Mouse (Mus musculus): ENCODE measurements around the gene Kirrel3. TPM values are rescaled to one million over a fixed set of nuclear protein-coding genes. Genes with fewer than 3 reads are reported as not detected.

Gene Kirrel3
- polyA plus RNA-seq, 1 experiment from 2014 or later: 0.60 TPM

- no peak for TF ChIP-seq CTCF (IDR thresholded peaks at IDR 0.05; ENCODE audit: low read depth)
- no peaks in the 10 kb centered on the region for H3K9me3 ChIP-seq (ENCODE audit: control insufficient read depth)
- no peaks in the 10 kb centered on the region for H3K36me3 ChIP-seq (ENCODE audit: control insufficient read depth, insufficient read depth)
- H3K4me1 ChIP-seq (replicated peaks; ENCODE audit: control insufficient read depth, insufficient read depth, low read length): no peaks in the 10 kb centered on the region
- H3K9ac ChIP-seq (ENCODE audit: low read depth, low read length): no peak overlapping the region
- H3K27ac ChIP-seq (ENCODE audit: low read depth, low read length): no peak overlapping the region
- 79% methylated on average over 1 of the region's 1 CpGs for WGBS
- no peak overlapping the region for H3K4me2 ChIP-seq (replicated peaks; ENCODE audit: low read depth)
- ATAC-seq: no peak
- no peak overlapping the region for H3K4me3 ChIP-seq (ENCODE audit: low read depth, low read length)
- no peaks in the 10 kb centered on the region for H3K27me3 ChIP-seq (replicated peaks; ENCODE audit: control insufficient read depth, insufficient read depth, low read length)
These were observed 444.7 kb downstream of the Kirrel3 start for GRCm38 (mm10) chr9:34930371-34930770.

GRCm38 (mm10) chr9:34938140-34938539, 452.4 kb downstream of the Kirrel3 start:
- ATAC-seq: no peak
- no peaks in the 10 kb centered on the region for H3K36me3 ChIP-seq (ENCODE audit: control insufficient read depth, insufficient read depth)
- H3K27me3 ChIP-seq (replicated peaks; ENCODE audit: control insufficient read depth, insufficient read depth, low read length): no peaks in the 10 kb centered on the region
- no peak overlapping the region for H3K4me3 ChIP-seq (ENCODE audit: low read depth, low read length)
- no peak for TF ChIP-seq CTCF (IDR thresholded peaks at IDR 0.05; ENCODE audit: low read depth)
- no peak overlapping the region for H3K27ac ChIP-seq (ENCODE audit: low read depth, low read length)
- H3K4me2 ChIP-seq (replicated peaks; ENCODE audit: low read depth): no peak overlapping the region
- 84% methylated on average over 5 of the region's 5 CpGs for WGBS
- no peaks in the 10 kb centered on the region for H3K9me3 ChIP-seq (ENCODE audit: control insufficient read depth)
- no peaks in the 10 kb centered on the region for H3K4me1 ChIP-seq (replicated peaks; ENCODE audit: control insufficient read depth, insufficient read depth, low read length)
- no peak overlapping the region for H3K9ac ChIP-seq (ENCODE audit: low read depth, low read length)

DNA sequence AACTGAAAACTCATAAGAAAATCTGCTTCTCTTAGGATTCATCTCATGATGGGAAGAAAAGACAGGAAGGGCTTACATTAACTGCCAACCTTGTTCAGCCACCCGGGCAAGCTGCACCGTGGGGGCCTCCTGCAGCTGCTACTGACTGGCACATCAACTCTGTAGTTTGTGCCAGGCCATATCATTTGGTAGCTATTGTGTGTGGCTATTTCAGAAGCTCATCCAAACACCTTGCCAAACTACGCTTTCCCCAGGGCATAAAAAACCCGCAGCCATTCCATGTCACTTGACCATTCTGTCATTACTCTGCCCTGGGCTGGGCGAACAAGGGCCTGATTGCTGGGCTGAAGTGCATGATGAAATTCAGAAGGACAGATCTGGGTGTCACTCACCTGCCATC, 453.9 kb downstream of the Kirrel3 start:
- no peak overlapping the region for H3K27ac ChIP-seq (ENCODE audit: low read depth, low read length)
- no peaks in the 10 kb centered on the region for H3K4me1 ChIP-seq (replicated peaks; ENCODE audit: control insufficient read depth, insufficient read depth, low read length)
- H3K9me3 ChIP-seq (ENCODE audit: control insufficient read depth): no peaks in the 10 kb centered on the region
- WGBS: 94% methylated on average over 5 of the region's 5 CpGs
- TF ChIP-seq CTCF (IDR thresholded peaks at IDR 0.05; ENCODE audit: low read depth): no peak
- H3K27me3 ChIP-seq (replicated peaks; ENCODE audit: control insufficient read depth, insufficient read depth, low read length): no peaks in the 10 kb centered on the region
- H3K36me3 ChIP-seq (ENCODE audit: control insufficient read depth, insufficient read depth): no peaks in the 10 kb centered on the region
- H3K9ac ChIP-seq (ENCODE audit: low read depth, low read length): no peak overlapping the region
- H3K4me3 ChIP-seq (ENCODE audit: low read depth, low read length): no peak overlapping the region
- H3K4me2 ChIP-seq (replicated peaks; ENCODE audit: low read depth): no peak overlapping the region
- ATAC-seq: no peak

DNA sequence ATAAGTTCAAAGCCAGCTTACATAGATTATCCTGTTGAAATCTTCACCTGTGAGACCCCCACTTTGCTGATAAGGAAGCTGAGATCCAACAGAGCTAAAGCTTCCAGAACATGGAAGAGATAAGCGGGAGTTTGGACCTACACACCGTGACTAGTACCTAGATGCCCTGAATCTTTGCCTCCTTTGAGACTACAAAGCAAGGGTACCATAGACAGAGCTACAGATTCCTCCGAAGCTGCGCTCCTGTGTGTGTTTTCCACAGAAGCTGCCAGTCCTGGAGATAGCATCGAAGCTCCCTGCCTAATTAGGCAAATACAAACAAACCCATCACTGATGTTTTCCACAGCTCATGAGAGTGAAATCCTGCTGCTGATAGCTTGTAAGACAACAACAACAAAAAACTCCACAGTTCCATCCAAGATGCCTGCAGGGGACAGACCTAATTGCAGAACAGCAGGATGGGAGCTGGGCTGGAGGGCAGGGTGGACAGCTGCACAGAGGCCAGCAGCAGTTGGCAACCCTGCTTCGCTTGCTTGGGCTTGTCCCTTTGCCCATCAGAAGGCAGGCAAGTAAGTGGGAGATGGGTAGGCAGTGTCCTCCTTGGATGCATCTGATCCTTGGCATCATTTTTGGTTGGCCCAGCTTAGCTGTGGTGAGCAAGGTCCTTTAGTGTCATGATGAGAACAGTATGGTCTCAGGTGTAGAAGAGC, 456.6 kb downstream of the Kirrel3 start:
- Histone ChIP-seq H3K27ac (ENCODE audit: low read depth, low read length) (no peak overlapping the region), H3K9ac (ENCODE audit: low read depth, low read length) (no peak overlapping the region), H3K9me3 (ENCODE audit: control insufficient read depth) (no peaks in the 10 kb centered on the region), H3K36me3 (ENCODE audit: control insufficient read depth, insufficient read depth) (no peaks in the 10 kb centered on the region), H3K27me3 (replicated peaks; ENCODE audit: control insufficient read depth, insufficient read depth, low read length) (no peaks in the 10 kb centered on the region), H3K4me3 (ENCODE audit: low read depth, low read length) (no peak overlapping the region), H3K4me1 (replicated peaks; ENCODE audit: control insufficient read depth, insufficient read depth, low read length) (no peaks in the 10 kb centered on the region), H3K4me2 (replicated peaks; ENCODE audit: low read depth) (no peak overlapping the region)
- WGBS: 77% methylated on average over 6 of the region's 6 CpGs
- no peak for TF ChIP-seq CTCF (IDR thresholded peaks at IDR 0.05; ENCODE audit: low read depth)
- ATAC-seq: no peak

DNA sequence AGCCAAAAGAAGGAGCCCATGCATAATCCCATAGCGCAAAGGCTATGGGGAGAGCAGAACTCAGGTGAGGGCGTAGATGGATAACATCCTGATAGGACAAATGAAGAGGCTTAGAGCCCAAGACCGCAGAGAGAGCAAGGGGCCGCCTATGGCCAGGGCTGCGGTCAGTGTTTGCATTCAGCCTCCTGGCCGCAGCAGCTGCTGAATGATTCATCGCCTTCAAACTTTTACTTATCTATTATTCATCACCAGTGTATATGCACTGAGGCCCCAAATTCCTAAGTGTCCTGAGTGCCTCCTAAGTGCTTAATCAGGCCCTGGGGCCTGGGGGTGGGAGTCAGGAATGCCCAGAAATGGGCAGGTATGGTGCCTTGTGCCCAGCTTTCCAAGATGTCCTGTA, 457.3 kb downstream of the Kirrel3 start:
- no peak for ATAC-seq
- 59% methylated on average over 7 of the region's 7 CpGs for WGBS
- Histone ChIP-seq H3K4me1 (replicated peaks; ENCODE audit: control insufficient read depth, insufficient read depth, low read length) (no peaks in the 10 kb centered on the region), H3K9ac (ENCODE audit: low read depth, low read length) (no peak overlapping the region), H3K4me3 (ENCODE audit: low read depth, low read length) (no peak overlapping the region), H3K4me2 (replicated peaks; ENCODE audit: low read depth) (no peak overlapping the region), H3K27ac (ENCODE audit: low read depth, low read length) (no peak overlapping the region), H3K9me3 (ENCODE audit: control insufficient read depth) (no peaks in the 10 kb centered on the region), H3K27me3 (replicated peaks; ENCODE audit: control insufficient read depth, insufficient read depth, low read length) (no peaks in the 10 kb centered on the region), H3K36me3 (ENCODE audit: control insufficient read depth, insufficient read depth) (no peaks in the 10 kb centered on the region)
- TF ChIP-seq CTCF (IDR thresholded peaks at IDR 0.05; ENCODE audit: low read depth): no peak

DNA sequence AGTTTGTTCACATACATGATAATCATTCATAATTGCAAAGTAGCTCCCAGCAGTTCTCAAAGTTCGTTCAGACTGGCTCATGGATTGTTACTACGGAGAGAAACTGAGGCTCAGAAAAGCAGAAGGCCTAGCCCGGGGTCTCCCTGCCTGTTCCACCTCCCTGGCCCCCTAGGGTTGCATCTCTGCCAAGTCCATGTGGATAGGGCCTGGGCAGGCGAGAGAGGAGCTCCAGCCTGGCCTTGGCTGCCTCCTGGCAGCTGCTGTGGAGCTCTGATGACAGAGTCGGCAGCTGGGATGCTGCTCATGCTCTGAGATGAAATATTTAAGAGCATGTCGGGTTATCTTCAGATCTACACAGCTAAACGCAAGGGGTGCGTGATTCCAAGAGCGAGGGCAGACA, 459.6 kb downstream of the Kirrel3 start:
- no peak overlapping the region for H3K9ac ChIP-seq (ENCODE audit: low read depth, low read length)
- no peak for TF ChIP-seq CTCF (IDR thresholded peaks at IDR 0.05; ENCODE audit: low read depth)
- 70% methylated on average over 9 of the region's 9 CpGs for WGBS
- no peaks in the 10 kb centered on the region for H3K9me3 ChIP-seq (ENCODE audit: control insufficient read depth)
- no peak overlapping the region for H3K27ac ChIP-seq (ENCODE audit: low read depth, low read length)
- no peaks in the 10 kb centered on the region for H3K4me1 ChIP-seq (replicated peaks; ENCODE audit: control insufficient read depth, insufficient read depth, low read length)
- no peak for ATAC-seq
- no peaks in the 10 kb centered on the region for H3K27me3 ChIP-seq (replicated peaks; ENCODE audit: control insufficient read depth, insufficient read depth, low read length)
- no peaks in the 10 kb centered on the region for H3K36me3 ChIP-seq (ENCODE audit: control insufficient read depth, insufficient read depth)
- no peak overlapping the region for H3K4me3 ChIP-seq (ENCODE audit: low read depth, low read length)
- no peak overlapping the region for H3K4me2 ChIP-seq (replicated peaks; ENCODE audit: low read depth)
